Mouse (Mus musculus) megakaryocyte, adult 5-6 weeks (primary cell): ENCODE data around the gene Bid. TPM values are rescaled to one million over a fixed set of nuclear protein-coding genes. Genes with fewer than 3 reads are reported as not detected.

Experiments used
- ATAC-seq: 2 replicates; pipeline ENCODE4 v1.8.0; 2016; ENCODE audit warnings: mild to moderate bottlenecking, inconsistent platforms; ENCODE audit not compliant: poor library complexity, severe bottlenecking
- total RNA-seq, 2 experiments: library from RNA; stranded (forward) in 1 of 2; stranded (reverse) in 1 of 2; fragments of 153-499, 151-499 nt in 1 of 2; fragments of 221-1000, 200-1000 nt in 1 of 2; gene quantifications; 2 replicates each; pipeline versions ENCODE4 v1.2.3 to v1.2.4; 2015 to 2017

The Bid gene
- total RNA-seq (2015) (74.3 and 89.0 TPM in 2 replicates), total RNA-seq (2017) (48.1 and 51.6 TPM in 2 replicates)

- ATAC-seq = peak; percentile 65
These were observed at the start of gene Bid for GRCm38 (mm10) chr6:120916074-120916971. Gene Bid, minus strand, starts transcription at chr6:120916853.

GRCm38 (mm10) chr6:120965814-120966213 is 49.2 kb upstream of the Bid start:
- ATAC-seq = no peak

GRCm38 (mm10) chr6:120964179-120964578 is 47.5 kb upstream of the Bid start:
- ATAC-seq = no peak

GRCm38 (mm10) chr6:120960338-120961030 is 43.8 kb upstream of the Bid start:
- no peak for ATAC-seq

- no peak for ATAC-seq
These were observed 40.7 kb upstream of the Bid start for GRCm38 (mm10) chr6:120957331-120957730.

GRCm38 (mm10) chr6:120956259-120957161 is 39.9 kb upstream of the Bid start:
- peak; percentile 56 for ATAC-seq

GRCm38 (mm10) chr6:120955215-120955614 is 38.6 kb upstream of the Bid start:
- peak; percentile 75 for ATAC-seq

- ATAC-seq = peak; percentile 12
These were observed 37.6 kb upstream of the Bid start for GRCm38 (mm10) chr6:120954241-120954640.

- ATAC-seq = no peak
These were observed 35.8 kb upstream of the Bid start for GRCm38 (mm10) chr6:120952475-120952874.

GRCm38 (mm10) chr6:120951311-120951710 is 34.7 kb upstream of the Bid start:
- ATAC-seq = no peak

GRCm38 (mm10) chr6:120945510-120945909 is 28.9 kb upstream of the Bid start:
- no peak for ATAC-seq

GRCm38 (mm10) chr6:120943964-120944363 is 27.3 kb upstream of the Bid start:
- no peak for ATAC-seq

GRCm38 (mm10) chr6:120943551-120943950 is 26.9 kb upstream of the Bid start:
- no peak for ATAC-seq

- no peak for ATAC-seq
These were observed 26.4 kb upstream of the Bid start for GRCm38 (mm10) chr6:120943079-120943478.

GRCm38 (mm10) chr6:120941575-120941974 is 24.9 kb upstream of the Bid start:
- no peak for ATAC-seq

GRCm38 (mm10) chr6:120941084-120941481 is 24.4 kb upstream of the Bid start:
- ATAC-seq = no peak

GRCm38 (mm10) chr6:120940446-120941083 is 23.9 kb upstream of the Bid start:
- no peak for ATAC-seq

- ATAC-seq = no peak
These were observed 23.1 kb upstream of the Bid start for GRCm38 (mm10) chr6:120939783-120940182.

- ATAC-seq = no peak
These were observed 22.3 kb upstream of the Bid start for GRCm38 (mm10) chr6:120938763-120939450.
